Mouse (Mus musculus) liver, embryonic 15.5 days (tissue): Measurements from ENCODE around the gene Epb41l4b. TPM values are rescaled to one million over a fixed set of nuclear protein-coding genes. Genes with fewer than 3 reads are reported as not detected.
A peak's percentile ranks its signal among the peaks of the same experiment; 100 is the strongest.

Source experiments
- ATAC-seq: fragments of 200-750 bp; cut with Nextera tagmentation; 2 replicates; pipeline ENCODE4 v1.8.0; 2017; ENCODE audit warnings: moderate number of reproducible peaks, mild to moderate bottlenecking, moderate library complexity; ENCODE audit not compliant: insufficient read depth
- H3K27ac ChIP-seq: fragments of 300-500 bp; sonication (generic); replicated peaks from 2 replicates; pipeline ENCODE4 v1.5.1; 2015; ENCODE audit warnings: mild to moderate bottlenecking, inconsistent platforms
- H3K27me3 ChIP-seq: fragments of 300-500 bp; sonication (generic); 2 replicates; pipeline ENCODE4 v1.6.1; 2015; ENCODE audit warnings: mild to moderate bottlenecking, inconsistent platforms
- H3K36me3 ChIP-seq: fragments of 300-500 bp; sonication (generic); replicated peaks from 2 replicates; pipeline ENCODE4 v1.6.1; 2015; ENCODE audit warnings: moderate library complexity, mild to moderate bottlenecking, inconsistent platforms
- H3K4me1 ChIP-seq: fragments of 300-500 bp; sonication (generic); replicated peaks from 2 replicates; pipeline ENCODE4 v1.6.1; 2015; ENCODE audit warnings: inconsistent platforms
- H3K4me2 ChIP-seq: fragments of 300-500 bp; sonication (generic); 2 replicates; pipeline ENCODE4 v1.6.1; 2015; ENCODE audit warnings: moderate library complexity, mild to moderate bottlenecking, inconsistent platforms
- H3K4me3 ChIP-seq: fragments of 300-500 bp; sonication (generic); replicated peaks from 2 replicates; pipeline ENCODE4 v1.5.1; 2015; ENCODE audit warnings: mild to moderate bottlenecking, inconsistent platforms
- H3K9ac ChIP-seq: fragments of 300-500 bp; sonication (generic); 2 replicates; pipeline ENCODE4 v1.6.1; 2015; ENCODE audit warnings: moderate library complexity, mild to moderate bottlenecking, inconsistent platforms
- H3K9me3 ChIP-seq: fragments of 300-500 bp; sonication (generic); replicated peaks from 2 replicates; pipeline ENCODE4 v1.6.1; 2016; ENCODE audit warnings: inconsistent platforms
- WGBS: fragments of 180-500 bp; shearing (Covaris S2); methylation state at CpG from one replicate; pipeline ENCODE4 v1.1.7; 2015; ENCODE audit warnings: mixed read lengths; ENCODE audit not compliant: insufficient replicate concordance; 5-methylcytosine and 5-hydroxymethylcytosine counted together
- polyA plus RNA-seq: library from polyadenylated mRNA; unstranded; fragments of >200 nt; fragmentation: Nextera tagmentation; extraction: Ambion mirVana; gene quantifications from 2 replicates; pipeline ENCODE4 v1.2.1, GENCODE M21; 2015

Epb41l4b gene
- polyA plus RNA-seq, 1 experiment from 2014 or later, result 2.0 TPM

DNA sequence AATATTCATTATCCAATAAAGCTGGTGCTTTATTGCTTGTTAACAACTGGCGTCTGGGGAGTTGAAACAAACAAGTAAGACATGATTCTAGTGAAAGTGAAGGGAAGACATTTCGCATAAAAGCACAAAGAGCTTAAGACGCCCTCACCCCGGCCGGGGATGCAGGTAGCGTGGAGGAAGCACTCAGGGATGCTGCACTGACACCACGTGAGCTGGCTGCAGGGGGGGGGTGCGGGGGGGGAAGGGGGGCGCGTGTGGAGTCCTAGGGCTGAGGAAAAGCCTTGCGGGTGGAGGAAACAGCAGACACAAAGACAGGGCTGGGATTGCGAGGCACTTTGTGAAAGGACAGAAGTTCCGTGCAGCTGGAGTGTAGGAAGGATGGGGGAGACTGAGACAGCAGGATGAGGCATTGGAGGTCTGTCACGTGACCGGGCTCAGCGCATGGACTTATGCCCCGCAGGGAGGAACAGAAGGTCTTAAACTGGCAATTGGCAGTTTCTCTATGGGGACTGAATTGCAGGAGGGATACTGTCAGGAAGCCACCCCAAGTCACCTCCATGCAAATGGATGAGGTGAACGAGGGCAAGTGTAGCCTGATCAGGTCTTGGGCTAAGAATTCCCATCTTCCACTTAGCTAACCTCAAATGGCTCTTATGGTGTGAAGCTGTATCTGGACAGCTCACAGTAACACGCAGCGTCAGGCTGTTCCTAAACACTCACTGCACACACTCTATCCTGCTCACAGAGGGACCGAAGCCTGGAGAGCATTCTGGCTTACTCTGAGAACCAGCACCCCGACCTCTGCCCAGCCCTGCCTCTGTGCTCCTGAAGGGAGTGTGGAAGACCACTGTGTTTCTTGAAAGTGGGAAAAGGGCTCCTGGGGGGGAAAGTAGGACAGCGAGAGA lies 103.9 kb downstream of the Epb41l4b start:
- Histone ChIP-seq H3K9me3 (no peaks in the 10 kb centered on the region), H3K4me3 (no peak overlapping the region)

DNA sequence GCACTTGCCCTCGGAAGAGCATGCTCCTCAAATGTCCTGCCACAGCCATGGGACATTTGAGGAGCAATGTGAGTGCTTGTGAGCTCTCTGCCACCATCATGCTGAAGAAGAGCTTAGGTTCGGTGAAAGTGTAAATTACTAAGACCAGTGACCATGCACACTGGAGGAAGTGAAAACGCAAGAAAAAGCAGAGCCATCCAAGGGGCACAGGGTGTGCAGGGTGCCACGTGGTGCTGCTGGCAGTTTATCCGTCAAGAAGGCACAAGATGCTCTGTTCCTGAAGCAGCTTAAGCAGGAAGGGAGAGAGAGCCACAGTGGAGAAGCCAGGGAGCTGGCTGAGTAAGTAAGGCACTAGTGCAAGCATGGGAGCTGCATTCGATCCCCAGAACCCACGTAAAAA lies 105.7 kb downstream of the Epb41l4b start:
- Histone ChIP-seq H3K4me3 (no peak overlapping the region), H3K4me2 (no peak overlapping the region), H3K9me3 (no peaks in the 10 kb centered on the region), H3K4me1 (no peaks in the 10 kb centered on the region), H3K27me3 (no peaks in the 10 kb centered on the region), H3K27ac (no peak overlapping the region), H3K36me3 (no peaks in the 10 kb centered on the region), H3K9ac (no peak overlapping the region)
- no peak for ATAC-seq
- 50% methylated on average over 7 of the region's 7 CpGs for WGBS

More for the DNA sequence above, 103.9 kb downstream of the Epb41l4b start:
- no peaks in the 10 kb centered on the region for H3K4me1 ChIP-seq
- WGBS, result 15% methylated on average over 23 of the region's 23 CpGs
- H3K4me2 ChIP-seq, result no peak overlapping the region
- no peak overlapping the region for H3K27ac ChIP-seq
- no peak for ATAC-seq
- no peaks in the 10 kb centered on the region for H3K27me3 ChIP-seq
- H3K36me3 ChIP-seq, result no peaks in the 10 kb centered on the region
- H3K9ac ChIP-seq, result no peak overlapping the region

- H3K27me3 ChIP-seq, result no peaks in the 10 kb centered on the region
- no peak for ATAC-seq
- H3K36me3 ChIP-seq, result no peaks in the 10 kb centered on the region
- WGBS, result 56% methylated on average over 5 of the region's 5 CpGs
- H3K9me3 ChIP-seq, result no peaks in the 10 kb centered on the region
- no peak overlapping the region for H3K4me2 ChIP-seq
- H3K4me3 ChIP-seq, result no peak overlapping the region
- no peak overlapping the region for H3K27ac ChIP-seq
- no peaks in the 10 kb centered on the region for H3K4me1 ChIP-seq
- H3K9ac ChIP-seq, result no peak overlapping the region
Measured at GRCm38 (mm10) chr4:57034169-57034568, 109.1 kb downstream of the Epb41l4b start.

DNA sequence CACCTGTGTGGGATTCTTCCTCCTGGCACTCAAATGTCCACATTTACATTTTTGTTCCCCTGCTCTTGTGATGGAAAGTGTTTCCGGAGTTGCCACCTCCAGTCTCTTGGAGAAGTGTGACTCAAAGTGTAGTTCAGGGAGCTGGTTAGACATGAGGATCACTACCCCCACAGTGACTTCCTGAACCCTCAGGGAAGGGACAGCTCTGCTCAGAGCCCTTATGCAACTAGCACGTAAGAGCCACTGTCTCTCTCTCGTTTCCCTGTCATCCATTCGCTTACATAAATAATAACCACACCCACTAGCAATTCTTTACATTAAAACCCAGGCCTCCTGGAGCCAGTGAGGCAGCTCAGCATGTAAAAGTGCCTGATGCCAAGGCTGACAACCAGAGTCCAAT lies 111.8 kb downstream of the Epb41l4b start:
- ATAC-seq, result no peak
- Histone ChIP-seq H3K4me3 (no peak overlapping the region), H3K4me2 (no peak overlapping the region)

GRCm38 (mm10) chr4:57027954-57028353 lies 115.3 kb downstream of the Epb41l4b start:
- Histone ChIP-seq H3K27me3 (no peaks in the 10 kb centered on the region), H3K9ac (no peak overlapping the region), H3K4me3 (no peak overlapping the region), H3K4me1 (no peaks in the 10 kb centered on the region), H3K36me3 (no peaks in the 10 kb centered on the region), H3K27ac (no peak overlapping the region), H3K9me3 (no peaks in the 10 kb centered on the region), H3K4me2 (peak overlapping the region; percentile 5; the same call in 1 of the 2 replicates)
- WGBS, result 22% methylated on average over 10 of the region's 10 CpGs
- ATAC-seq, result no peak

More for the DNA sequence above, 111.8 kb downstream of the Epb41l4b start:
- no peak overlapping the region for H3K27ac ChIP-seq
- WGBS, result 32% methylated on average over 4 of the region's 4 CpGs
- no peaks in the 10 kb centered on the region for H3K27me3 ChIP-seq
- no peak overlapping the region for H3K9ac ChIP-seq
- H3K9me3 ChIP-seq, result no peaks in the 10 kb centered on the region
- H3K4me1 ChIP-seq, result no peaks in the 10 kb centered on the region
- H3K36me3 ChIP-seq, result no peaks in the 10 kb centered on the region

DNA sequence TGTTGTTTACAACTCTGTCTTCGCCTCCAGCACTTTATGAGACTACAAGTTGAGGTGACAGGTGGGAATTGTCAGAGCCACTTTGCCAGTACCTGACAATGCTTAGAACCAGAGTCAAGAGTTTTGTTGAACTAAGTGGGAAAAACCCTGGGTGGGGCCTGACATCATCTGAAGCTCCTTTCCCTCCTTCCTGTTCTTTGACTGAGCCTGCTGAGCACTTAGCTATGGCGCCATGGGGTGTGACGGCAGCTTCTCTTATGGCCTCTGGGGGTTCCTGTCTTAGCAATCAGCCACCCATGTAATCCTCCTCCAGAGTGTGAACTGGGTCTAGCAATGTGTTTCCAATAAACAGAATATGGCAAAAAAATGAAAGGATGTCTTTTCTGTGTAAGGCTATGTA lies 119.7 kb downstream of the Epb41l4b start:
- H3K4me1 ChIP-seq, result no peaks in the 10 kb centered on the region
- H3K4me3 ChIP-seq, result no peak overlapping the region
- H3K36me3 ChIP-seq, result no peaks in the 10 kb centered on the region
- no peaks in the 10 kb centered on the region for H3K9me3 ChIP-seq
- H3K4me2 ChIP-seq, result no peak overlapping the region
- H3K27me3 ChIP-seq, result no peaks in the 10 kb centered on the region
- no peak overlapping the region for H3K27ac ChIP-seq
- no peak overlapping the region for H3K9ac ChIP-seq
- ATAC-seq, result no peak
- WGBS, result 65% methylated on average over 3 of the region's 3 CpGs

DNA sequence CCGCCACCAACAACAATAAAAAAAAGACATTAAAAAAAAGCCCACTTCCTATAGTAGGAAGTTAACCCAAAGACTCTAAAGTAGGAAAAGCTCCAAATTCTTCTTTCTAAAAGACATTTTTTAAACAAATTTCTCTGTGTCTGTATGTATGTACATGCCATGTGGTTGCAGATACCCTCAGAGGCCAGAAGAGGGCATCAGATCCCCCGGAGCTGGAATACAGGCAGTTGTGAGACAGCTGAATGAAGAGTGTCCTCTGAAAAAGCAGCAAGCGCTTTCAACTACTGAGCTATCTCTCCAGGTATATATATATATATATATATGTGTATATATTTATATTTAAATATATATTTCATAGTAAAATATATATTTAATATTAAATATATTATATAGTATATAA lies 121.9 kb downstream of the Epb41l4b start:
- no peaks in the 10 kb centered on the region for H3K36me3 ChIP-seq
- H3K27ac ChIP-seq, result no peak overlapping the region
- WGBS, result 66% methylated on average over 3 of the region's 3 CpGs
- H3K4me1 ChIP-seq, result 0 out of 2 replicates have a peak, but pooled peaks cover 5% of the 10 kb centered on the region
- no peaks in the 10 kb centered on the region for H3K27me3 ChIP-seq
- no peak overlapping the region for H3K4me2 ChIP-seq
- H3K9ac ChIP-seq, result no peak overlapping the region
- H3K9me3 ChIP-seq, result no peaks in the 10 kb centered on the region
- no peak for ATAC-seq
- no peak overlapping the region for H3K4me3 ChIP-seq

- ATAC-seq, result no peak; the same call in 1 of the 2 replicates
- Histone ChIP-seq H3K27me3 (no peaks in the 10 kb centered on the region), H3K4me1 (peaks cover 5% of the 10 kb centered on the region; the same call in 1 of the 2 replicates), H3K4me2 (no peak overlapping the region), H3K9me3 (no peaks in the 10 kb centered on the region), H3K36me3 (no peaks in the 10 kb centered on the region), H3K27ac (no peak overlapping the region), H3K9ac (no peak overlapping the region), H3K4me3 (no peak overlapping the region)
- 17% methylated on average over 5 of the region's 5 CpGs for WGBS
Measured at GRCm38 (mm10) chr4:57017229-57017628, 126.0 kb downstream of the Epb41l4b start.

DNA sequence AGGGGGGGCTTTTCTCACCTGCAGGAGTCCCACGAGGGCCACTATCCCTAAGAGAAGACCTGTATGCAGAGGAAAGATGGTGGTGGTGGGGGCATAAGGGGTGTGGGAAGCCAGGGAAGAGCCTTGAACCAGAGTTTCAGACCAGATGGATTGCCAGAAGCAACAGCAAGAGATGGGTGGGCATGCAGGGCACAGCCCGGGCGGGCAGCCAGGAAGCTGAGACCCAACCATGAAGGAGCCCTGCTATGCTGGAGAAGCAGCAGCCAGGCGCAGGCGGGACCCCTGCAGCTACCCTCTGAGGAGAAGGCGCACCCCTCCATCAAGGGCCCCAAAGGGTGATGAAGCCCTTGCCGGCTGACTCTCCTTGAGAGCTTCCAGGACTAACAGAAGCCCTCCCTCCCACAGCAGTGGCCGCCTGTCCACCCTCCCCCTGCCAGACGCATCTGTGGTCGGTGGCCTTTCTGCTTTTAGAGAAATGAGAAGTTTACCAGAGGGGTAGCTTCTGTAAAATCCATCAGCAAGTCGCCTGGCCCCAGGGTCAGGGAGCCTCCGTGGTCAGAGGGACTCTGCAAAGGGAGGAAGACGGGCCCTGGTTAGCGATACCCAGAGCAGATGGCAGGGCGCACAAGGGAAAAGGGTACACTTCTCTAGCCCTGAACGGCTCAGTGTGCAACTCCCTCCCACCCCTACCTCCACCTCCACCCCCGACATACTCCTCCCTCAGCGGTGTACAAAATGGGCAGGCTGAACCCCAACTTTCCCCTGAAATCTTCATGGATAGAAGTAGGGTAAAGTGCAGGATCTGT lies 126.7 kb downstream of the Epb41l4b start:
- Histone ChIP-seq H3K4me1 (peaks cover 5% of the 10 kb centered on the region; the same call in 1 of the 2 replicates), H3K4me2 (no peak overlapping the region), H3K36me3 (no peaks in the 10 kb centered on the region), H3K4me3 (no peak overlapping the region), H3K9ac (no peak overlapping the region), H3K9me3 (no peaks in the 10 kb centered on the region), H3K27ac (no peak overlapping the region), H3K27me3 (no peaks in the 10 kb centered on the region; the same call in 1 of the 2 replicates)
- no peak for ATAC-seq
- 35% methylated on average over 18 of the region's 18 CpGs for WGBS

- Histone ChIP-seq H3K4me3 (no peak overlapping the region), H3K36me3 (no peaks in the 10 kb centered on the region), H3K27ac (no peak overlapping the region), H3K27me3 (no peaks in the 10 kb centered on the region; the same call in none of the 2 replicates), H3K4me1 (peaks cover 5% of the 10 kb centered on the region; the same call in 1 of the 2 replicates), H3K4me2 (no peak overlapping the region), H3K9ac (no peak overlapping the region), H3K9me3 (no peaks in the 10 kb centered on the region)
- ATAC-seq, result 0 out of 2 replicates have a peak, but pooled peaks have one; percentile 51
- WGBS, result 66% methylated on average over 5 of the region's 5 CpGs
Measured at GRCm38 (mm10) chr4:57015032-57015431, 128.2 kb downstream of the Epb41l4b start.

DNA sequence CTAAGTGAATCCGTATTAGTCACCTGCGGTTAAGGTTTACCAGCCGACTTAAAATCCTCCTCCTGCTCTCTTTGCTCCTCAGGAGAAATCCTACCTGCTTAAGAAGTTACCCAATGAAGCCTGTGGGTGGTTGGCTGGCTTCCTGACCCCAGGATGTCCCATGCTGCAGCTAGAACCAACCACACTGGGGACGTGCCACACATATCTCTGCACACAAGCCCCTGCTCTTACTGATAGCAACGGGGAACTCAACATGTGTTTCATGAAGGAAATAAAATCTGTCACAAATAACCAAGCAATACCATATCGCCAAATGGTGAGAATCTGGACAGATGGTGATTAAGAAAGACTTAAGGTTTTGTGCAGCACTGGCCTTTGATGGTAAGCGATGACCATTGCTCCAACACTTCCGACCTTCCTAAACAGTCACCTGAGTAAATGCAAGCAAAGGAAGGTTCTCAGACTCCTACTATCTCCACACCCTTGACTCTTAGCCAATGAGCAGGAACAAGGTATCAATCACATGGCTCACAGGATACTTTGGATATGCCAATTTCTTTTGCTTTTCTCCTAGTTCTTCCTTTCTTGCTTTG lies 131.7 kb downstream of the Epb41l4b start:
- WGBS, result 31% methylated on average over 8 of the region's 8 CpGs
- Histone ChIP-seq H3K4me1 (no peaks in the 10 kb centered on the region; the same call in 1 of the 2 replicates), H3K4me2 (no peak overlapping the region), H3K36me3 (no peaks in the 10 kb centered on the region), H3K27me3 (no peaks in the 10 kb centered on the region; the same call in none of the 2 replicates), H3K9me3 (no peaks in the 10 kb centered on the region), H3K4me3 (no peak overlapping the region), H3K27ac (no peak overlapping the region), H3K9ac (no peak overlapping the region)
- no peak for ATAC-seq
